Mouse (Mus musculus) brain, embryonic 14.5 days (tissue): Measurements from ENCODE around the gene Ldhc.

Source experiments
- CTCF ChIP-seq: fragments of 200-500 bp; IDR thresholded peaks from 2 replicates; pipeline ENCODE4 v1.5.1; 2012; ENCODE audit warnings: inconsistent platforms, mild to moderate bottlenecking, moderate library complexity, borderline replicate concordance; ENCODE audit not compliant: insufficient read depth, insufficient read length; ENCODE audit errors: extremely low read depth
- POLR2A ChIP-seq: fragments of 200-500 bp; IDR thresholded peaks from 2 replicates; pipeline ENCODE4 v1.6.1; 2012; ENCODE audit warnings: mild to moderate bottlenecking, inconsistent platforms, borderline replicate concordance; ENCODE audit not compliant: poor library complexity, insufficient read depth, insufficient read length, severe bottlenecking; ENCODE audit errors: extremely low read depth

GRCm38 (mm10) chr7:46840326-46840725 lies 20.7 kb upstream of the Ldhc start:
- TF ChIP-seq POLR2A (no peak), CTCF (no peak)
